Mouse (Mus musculus): Measurements from ENCODE around the gene Gap43.

The Gap43 gene

DNA sequence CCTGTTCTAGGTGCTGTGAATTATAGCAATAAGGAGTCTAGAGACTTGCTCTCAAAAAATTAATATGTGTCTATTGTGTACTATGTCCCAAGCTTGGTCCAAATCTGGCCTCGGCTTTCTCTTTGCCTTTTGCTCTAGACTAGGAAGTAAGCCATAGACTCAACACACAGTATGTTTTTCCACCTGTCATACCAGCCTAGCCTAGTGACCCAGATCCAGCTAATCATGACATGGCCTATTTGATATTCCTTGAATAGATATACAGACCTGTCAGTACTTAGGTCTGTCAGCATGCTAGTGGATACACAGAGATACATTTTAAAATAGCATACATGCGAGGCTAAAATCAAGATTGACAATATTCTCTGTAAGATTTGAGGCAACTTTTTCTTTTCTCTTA is 46.4 kb downstream of the Gap43 start:
- DNase-seq: no peak

DNA sequence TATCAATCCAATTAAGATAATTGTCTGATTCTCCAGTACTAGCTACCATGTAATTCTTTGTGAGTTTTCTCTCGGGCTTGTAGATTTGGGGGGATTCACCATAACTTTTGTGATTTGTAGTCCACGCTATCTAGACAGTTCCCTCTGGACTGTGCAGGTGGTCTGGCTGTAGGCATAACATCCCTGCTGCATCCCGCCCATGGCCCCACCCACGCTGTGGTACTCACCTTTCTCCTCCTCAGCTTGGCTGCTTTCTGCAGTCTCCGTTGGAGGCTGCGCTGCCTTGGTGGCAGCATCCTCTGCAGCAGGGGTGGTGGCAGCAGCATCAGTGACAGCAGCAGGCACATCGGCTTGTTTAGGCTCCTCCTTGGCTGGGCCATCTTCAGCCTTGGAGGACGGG is 48.9 kb downstream of the Gap43 start:
- no peak for DNase-seq

DNA sequence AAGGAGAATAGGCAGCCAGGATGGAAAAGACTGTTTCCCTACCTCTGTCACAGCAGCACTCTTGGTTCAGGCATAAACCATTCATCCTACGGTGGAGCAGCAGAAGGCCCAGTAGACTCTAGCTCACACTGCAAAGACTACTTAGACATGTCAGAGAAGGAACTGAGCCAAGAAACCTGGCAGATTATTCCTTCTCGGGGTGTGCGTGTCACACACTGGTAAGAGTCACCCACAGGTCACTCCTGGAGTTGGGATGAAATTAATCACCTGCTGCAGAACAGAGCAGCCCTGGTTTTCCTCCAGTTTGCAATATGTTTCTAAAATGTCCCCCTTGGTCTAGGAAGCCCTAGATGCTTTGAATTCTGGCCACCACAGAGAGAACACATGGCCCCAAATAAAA is 56.4 kb downstream of the Gap43 start:
- DNase-seq: peak; percentile 62

DNA sequence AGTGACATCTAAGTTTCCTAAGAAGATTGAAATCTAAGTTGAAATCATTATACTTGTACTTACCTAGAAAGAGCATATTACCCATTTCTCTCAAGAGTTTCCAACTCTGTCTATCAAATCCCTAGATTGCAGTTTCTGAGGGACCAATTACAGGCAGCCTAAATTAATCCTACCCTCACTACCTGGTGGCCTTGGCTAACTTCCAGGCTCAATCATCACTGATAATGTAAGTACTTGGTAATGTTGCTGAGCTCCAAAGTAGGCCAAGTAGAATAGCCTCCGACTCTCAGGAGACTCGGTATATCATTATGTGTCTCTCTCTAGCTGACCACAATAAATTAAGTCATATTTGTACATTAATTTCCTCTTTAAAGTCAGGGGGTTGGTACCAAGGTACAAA is 62.7 kb downstream of the Gap43 start:
- no peak for DNase-seq

DNA sequence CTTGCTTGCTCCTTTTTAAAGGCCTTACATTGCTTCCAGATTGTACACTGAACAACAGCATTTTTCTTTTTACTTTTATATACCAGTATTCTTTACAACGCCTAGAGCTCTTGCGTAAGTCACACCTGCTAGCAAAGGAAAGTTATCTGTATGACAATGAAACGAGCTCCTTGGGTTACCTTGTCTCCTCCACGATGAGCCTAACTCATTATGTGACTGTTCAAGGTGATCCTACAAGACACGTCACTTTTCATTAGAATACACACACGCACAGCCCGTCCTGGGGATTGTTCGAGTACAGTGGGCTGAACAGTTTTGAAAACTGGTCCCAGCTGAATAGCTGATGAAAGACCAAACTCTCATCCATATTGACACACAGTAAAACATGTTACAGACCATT is 63.2 kb downstream of the Gap43 start:
- no peak for DNase-seq

DNA sequence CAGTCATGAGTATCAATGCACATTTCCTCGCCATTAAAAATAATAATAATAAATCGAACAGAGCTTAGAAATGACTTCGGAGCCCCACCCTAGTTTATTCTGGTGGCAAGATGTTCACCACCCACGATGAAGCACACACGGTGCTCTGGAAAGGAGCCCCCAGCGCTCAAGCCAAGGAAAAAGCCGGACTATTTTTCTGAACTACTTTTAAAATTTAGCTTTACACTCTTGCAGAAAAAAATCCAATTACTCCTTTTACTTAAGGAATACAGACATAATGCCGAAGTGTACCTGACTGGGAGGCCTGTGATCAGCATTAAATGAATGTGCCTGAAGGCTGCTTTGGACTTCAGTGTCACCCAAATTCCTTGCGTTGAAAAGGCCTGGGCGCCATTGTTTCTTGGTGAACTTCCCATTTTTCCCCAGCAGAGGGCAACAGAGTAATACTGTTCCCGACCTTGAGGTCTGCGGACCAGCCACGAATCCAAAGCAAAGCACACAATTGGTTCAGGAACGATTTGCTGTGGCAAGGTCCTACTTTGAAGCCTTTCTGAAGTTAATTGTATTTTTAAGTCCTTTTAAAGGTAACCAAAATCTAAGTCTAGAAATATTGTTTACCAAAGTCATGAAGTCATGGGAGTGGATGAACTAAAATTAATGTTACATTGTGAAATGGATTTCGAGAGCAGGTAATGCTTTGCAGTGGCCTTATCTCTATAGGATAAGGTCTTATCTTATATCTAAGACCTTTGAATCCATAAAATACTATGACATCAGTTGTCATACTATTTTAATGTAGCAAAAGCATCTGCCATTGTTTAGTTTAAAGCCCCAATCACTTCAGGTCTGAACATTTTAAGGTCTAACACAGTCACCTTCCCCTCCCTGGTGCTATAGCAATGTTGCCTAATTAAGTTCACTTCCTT is 64.0 kb downstream of the Gap43 start:
- DNase-seq: peak; percentile 73

DNA sequence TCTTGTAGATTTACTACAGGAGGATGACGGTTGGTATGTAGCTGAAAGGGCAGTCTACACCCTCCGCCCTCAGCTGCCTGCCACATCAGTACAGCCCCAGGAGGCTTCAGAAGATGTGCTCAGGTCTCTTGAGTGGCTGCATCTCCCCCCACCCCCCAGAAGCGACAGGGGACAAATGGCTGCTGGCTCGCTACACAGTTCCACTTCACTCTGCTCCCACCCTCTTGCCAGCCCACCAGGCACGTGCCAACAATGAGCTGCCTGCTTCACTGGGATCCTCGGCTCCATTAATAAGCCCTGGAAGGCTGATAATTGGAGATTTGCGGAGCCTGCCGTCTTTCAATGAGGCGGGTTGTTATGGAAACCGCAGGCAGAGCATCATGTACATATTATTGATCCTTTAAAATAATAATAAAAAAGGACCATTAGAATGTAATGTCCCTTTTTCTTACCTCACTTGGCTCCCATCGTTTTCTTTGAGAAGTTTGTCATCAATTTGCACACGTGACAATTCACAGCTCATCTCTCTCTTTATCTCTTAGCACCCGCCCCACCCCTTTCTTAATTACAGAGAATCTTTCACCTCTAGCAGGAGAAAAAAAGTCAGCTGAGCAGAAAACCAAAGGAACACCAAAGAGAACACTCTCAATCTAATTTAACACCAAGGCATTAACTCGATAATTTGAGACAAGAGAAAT is 64.8 kb downstream of the Gap43 start:
- DNase-seq: no peak

DNA sequence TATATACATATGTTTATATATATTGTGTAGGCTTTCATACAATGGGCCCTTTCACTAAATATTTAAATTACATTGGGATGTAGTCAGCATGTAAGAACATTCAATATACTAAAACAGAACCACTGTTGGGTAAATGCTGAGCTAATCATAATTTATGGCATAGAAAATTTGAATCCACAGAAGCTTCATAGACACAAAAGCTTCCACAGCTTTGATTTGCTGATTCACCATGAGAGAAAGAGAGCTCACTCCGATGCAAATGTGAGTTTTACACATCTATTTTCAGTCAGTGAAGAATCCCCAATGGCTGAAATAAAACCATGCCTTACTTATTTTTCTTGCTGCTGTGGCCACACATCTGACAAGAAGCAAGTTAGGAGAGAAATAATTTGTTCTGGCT is 69.2 kb downstream of the Gap43 start:
- DNase-seq: no peak

DNA sequence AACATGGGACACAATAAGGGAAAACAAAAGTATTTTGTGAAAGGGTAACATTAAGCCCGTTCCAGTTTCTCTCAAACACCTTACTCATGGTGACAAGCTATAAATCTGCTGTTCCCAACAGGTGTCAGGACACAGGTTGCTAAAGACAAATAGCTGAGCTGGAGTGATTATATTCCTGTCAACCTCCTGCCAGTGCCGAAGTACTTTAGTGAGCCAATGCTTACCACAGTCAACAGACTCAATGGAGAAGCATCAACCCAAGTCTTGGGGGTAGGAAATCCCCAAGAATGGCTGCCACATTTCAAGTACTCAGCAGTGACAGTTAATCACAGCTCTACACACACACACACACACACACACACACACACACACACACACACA is 70.9 kb downstream of the Gap43 start:
- no peak for DNase-seq

DNA sequence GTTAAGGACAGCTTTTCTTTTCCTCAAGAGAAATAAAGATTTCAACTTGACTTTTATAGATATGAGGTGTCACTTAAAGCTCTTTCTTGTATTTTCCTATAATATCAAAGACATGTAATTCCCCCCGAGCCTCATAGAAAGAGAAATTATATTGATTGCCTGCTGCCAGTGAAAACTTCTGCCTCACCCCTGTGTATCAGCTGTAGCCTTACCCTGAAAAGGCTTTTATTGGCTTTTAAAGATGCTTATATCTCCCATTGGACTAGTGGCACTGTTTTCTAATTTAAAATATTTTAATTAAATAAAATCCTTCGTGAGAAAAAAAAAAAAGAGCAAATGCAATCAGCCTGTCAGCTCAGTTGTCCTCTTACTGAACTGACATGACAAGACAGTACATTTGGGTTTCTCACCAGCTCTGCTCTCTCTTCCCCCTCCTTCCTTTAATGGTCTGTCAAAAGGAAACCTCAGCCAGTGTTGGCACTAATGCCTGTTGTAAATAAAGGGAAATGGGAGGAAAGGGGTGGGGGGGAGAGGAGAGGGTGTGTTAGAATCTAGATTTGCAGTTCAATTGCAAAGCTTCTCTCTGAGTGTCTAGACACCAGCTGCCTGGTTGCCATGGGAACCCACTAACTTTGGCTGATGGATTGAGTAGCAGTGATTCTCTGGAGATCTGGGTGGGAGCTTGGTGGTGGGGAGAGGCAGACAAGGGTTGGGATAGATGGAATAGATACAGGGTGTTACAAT is 71.4 kb downstream of the Gap43 start:
- DNase-seq: no peak

DNA sequence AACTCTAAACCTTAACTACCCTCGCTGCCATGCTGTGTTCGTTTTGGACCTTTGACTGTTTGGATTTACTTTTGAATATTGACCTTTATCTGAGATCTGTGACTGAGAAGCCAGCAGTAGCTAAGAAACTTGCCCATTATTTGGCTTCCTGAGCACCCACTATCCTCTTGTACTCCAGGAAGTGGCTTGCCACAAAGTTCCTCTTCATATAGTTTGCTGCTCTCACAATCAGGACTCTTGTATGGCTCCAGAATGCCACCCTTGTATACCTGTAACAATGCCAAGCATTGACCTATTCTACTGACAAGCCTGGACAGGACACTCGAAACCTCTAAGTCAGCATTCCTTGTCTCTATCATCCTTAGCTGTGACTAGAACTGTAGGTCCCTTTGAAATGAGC is 75.3 kb downstream of the Gap43 start:
- no peak for DNase-seq

DNA sequence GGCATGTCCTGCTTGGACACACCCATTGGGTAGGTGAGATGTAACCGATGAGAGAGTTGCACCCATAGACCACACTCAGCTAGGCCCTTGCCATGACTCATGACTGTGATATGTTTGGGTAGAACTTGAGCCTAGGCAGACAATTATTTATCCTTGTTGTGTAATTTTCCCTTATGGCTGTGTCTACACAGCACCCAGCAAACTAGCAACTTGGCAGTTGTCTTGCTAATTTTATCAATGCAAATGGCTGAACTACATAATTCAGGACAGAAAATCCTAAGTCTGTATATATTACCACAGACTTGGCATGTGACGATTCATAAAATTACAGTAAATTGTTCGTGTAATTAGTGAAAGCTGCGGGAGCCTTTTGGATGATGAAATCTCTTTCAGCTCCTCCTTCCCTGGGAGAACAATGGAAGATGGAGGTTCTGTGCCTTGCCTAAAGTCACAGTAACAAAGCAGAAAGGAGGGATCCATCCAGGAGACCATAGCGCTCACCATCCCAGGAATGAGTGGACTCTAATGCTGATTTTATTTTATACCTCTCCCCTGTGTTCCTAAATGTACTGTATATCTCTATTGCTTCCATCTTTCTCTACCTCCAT is 77.4 kb downstream of the Gap43 start:
- DNase-seq: no peak

DNA sequence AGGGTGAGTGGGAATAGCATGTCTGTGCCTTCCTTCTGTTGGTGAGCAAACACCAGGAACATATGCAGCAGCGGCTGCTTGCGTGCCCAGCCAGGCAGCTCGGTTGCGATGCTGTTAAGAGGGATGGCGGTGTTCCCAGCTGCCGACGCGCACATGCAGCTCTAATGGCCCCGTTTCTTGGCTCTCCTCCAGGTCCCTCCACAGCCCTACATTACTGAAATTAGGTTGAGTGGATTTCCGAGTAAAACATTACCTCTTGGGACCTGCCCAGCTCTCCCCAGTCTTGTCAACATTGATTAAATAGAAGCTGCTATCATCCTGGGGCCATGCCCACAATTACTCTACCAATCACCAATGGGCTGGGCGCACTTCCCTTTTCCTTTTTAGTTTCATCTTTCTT is 84.8 kb downstream of the Gap43 start:
- DNase-seq: peak; percentile 58

DNA sequence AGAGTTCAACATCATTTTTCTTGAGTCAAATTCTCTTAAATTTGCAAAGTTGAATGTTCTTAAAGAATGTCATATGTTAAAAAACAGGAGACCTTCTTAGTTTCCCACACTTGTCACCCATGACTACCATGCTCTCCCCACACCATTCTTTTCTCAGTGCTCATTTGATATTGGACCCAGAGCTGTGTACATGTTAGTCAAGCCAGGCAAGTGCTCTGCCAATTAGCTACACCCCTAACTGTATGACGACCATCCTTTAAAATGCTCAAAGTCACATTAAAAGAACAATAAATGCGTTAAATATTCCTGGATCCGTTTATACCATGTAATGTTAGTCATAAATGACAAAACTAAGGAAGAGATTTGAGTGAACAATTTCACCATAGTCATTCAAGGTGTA is 85.2 kb downstream of the Gap43 start:
- DNase-seq: no peak

DNA sequence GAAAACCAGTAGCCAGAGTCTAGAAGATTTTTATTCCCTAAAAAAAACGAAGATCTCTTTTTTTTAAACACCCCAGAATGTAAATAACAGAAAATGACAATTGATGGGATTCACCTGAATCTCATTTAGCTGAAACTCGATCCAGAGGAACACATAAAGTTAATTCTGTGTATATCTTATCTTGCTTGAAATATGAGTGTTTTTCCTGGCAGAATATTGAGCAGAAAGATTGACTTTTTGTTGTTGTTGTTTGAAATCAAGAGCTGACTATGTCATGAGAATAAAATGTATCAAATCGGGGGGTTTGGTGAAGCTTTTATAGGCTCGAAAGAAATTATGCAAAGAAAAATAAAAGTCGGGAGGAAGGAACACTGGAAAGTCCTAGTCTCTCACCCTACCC is 88.2 kb downstream of the Gap43 start:
- no peak for DNase-seq

DNA sequence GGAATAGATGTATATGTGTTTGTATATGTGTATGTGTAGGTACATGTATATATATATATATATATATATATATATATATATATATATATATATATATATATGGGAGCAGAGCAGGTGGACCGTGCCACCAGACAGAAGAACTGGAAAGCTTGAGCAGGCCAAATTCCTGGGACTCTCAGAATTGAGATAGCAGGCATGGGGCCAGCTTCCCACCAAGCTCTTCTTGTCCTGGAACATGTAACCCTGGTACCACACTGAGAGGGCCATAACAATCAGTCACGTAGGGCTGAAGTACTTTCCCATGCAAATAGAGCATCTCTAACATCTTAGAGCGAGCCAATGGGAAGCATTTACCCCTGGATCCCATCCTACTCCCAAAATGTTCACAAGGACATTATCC is 96.3 kb downstream of the Gap43 start:
- DNase-seq: peak; percentile 22

DNA sequence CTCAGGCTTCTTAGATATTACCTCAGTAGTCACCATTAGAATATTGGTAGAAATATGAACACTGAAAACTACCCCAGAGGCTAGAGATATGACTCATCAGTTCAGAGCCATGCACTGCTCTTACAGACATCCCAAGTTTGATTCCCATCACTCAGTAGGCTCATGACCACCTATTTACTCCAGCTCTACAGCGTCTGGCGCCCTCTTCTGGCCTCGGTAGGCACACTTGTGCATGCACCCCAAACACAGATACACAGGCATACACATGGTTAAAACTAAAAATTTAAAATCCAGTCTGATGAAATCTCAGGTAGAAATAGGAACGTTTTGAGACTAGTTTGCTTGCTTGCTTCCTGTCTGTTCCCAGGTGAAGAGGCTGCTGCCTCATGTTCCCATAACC is 109.1 kb downstream of the Gap43 start:
- no peak for DNase-seq

All from cerebellum, adult 11-12 months (tissue).